Mouse (Mus musculus) limb, embryonic 15.5 days (tissue): ENCODE data around the gene Ppp1cc. TPM values are rescaled to one million over a fixed set of nuclear protein-coding genes. Genes with fewer than 3 reads are reported as not detected.
"Not testable (repeated sequence)": the region's sequence is repeated elsewhere in the genome, so short reads cannot be mapped to it uniquely, and the experiment has no call there.

Experiments
- ATAC-seq: fragments of 200-750 bp; cut with Nextera tagmentation; 2 replicates; pipeline ENCODE4 v1.8.0; 2017; ENCODE audit warnings: low read depth, moderate TSS enrichment; ENCODE audit not compliant: insufficient number of reproducible peaks, low FRiP score, low TSS enrichment
- H3K27ac ChIP-seq: fragments of 300-500 bp; sonication (generic); 2 replicates; pipeline ENCODE4 v1.5.1; 2015; ENCODE audit warnings: moderate library complexity, mild to moderate bottlenecking, inconsistent platforms
- H3K27me3 ChIP-seq: fragments of 300-500 bp; sonication (generic); 2 replicates; pipeline ENCODE4 v1.6.1; 2015; ENCODE audit warnings: inconsistent platforms
- H3K36me3 ChIP-seq: fragments of 300-500 bp; sonication (generic); 2 replicates; pipeline ENCODE4 v1.6.1; 2015; ENCODE audit warnings: inconsistent platforms
- H3K4me1 ChIP-seq: fragments of 300-500 bp; sonication (generic); 2 replicates; pipeline ENCODE4 v1.6.1; 2015; ENCODE audit warnings: inconsistent platforms
- H3K4me2 ChIP-seq: fragments of 300-500 bp; sonication (generic); 2 replicates; pipeline ENCODE4 v1.6.1; 2015; ENCODE audit warnings: mild to moderate bottlenecking, inconsistent platforms
- H3K4me3 ChIP-seq: fragments of 300-500 bp; sonication (generic); 2 replicates; pipeline ENCODE4 v1.5.1; 2015; ENCODE audit warnings: mild to moderate bottlenecking, inconsistent platforms
- H3K9ac ChIP-seq: fragments of 300-500 bp; sonication (generic); 2 replicates; pipeline ENCODE4 v1.6.1; 2015; ENCODE audit warnings: inconsistent platforms
- H3K9me3 ChIP-seq: fragments of 300-500 bp; sonication (generic); 2 replicates; pipeline ENCODE4 v1.6.1; 2016; ENCODE audit warnings: inconsistent platforms
- WGBS: fragments of 180-500 bp; shearing (Covaris S2); methylation state at CpG from one replicate; pipeline ENCODE4 v1.1.7; 2015; 5-methylcytosine and 5-hydroxymethylcytosine counted together
- polyA plus RNA-seq: library from polyadenylated mRNA; unstranded; fragments of >200 nt; fragmentation: Nextera tagmentation; extraction: Ambion mirVana; gene quantifications from 2 replicates; pipeline ENCODE4 v1.2.1, GENCODE M21; 2015

Ppp1cc gene
- polyA plus RNA-seq, 1 experiment from 2014 or later, result 206 TPM

DNA sequence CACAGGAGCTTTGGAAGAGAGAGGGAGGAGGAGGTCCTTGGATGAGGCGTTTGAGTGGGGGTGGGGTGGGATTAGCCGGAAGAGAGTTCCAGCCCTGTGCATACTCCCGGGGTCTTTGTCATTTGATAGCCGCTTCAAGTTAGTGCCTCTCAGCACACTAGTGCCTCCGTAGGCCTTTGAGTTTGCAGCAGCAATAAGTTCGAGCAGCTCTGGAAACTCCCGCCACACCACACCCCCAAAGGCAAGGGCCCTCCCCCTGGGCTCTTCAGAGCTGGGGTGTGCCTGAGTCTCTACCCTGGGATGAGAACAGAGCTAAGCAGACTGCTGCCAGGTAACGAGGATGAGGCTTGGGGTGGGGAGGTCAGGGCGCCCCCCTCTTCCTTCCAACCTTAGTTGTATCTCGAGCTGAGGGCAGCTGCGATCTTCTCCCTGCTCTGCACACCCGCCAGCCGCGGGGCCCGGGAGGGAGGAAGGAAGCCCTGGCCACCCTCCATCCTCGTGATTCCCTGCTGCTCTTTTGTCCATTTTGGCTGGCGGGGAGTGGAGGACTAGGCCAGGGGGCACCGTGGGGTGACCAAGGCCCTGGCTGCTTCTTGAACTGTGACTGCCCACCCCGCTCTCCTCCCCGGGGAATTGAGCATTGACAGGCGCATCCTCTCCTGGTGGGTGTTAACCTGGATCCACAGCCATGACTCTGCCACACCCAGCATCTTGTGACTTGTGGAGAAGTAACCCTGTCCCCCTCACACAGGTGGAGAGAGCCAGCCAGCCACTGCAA is 51.7 kb downstream of the Ppp1cc start:
- H3K9me3 ChIP-seq, result no peaks in the 10 kb centered on the region
- peak overlapping the region; percentile 61 for H3K27ac ChIP-seq
- H3K9ac ChIP-seq, result peak overlapping the region; percentile 44
- ATAC-seq, result peak; percentile 81
- 7% methylated on average over 20 of the region's 21 CpGs for WGBS
- no peaks in the 10 kb centered on the region for H3K36me3 ChIP-seq
- peak overlapping the region; percentile 56 for H3K4me2 ChIP-seq
- peaks cover 12% of the 10 kb centered on the region for H3K4me1 ChIP-seq
- no peaks in the 10 kb centered on the region for H3K27me3 ChIP-seq
- H3K4me3 ChIP-seq, result peak overlapping the region; percentile 39

DNA sequence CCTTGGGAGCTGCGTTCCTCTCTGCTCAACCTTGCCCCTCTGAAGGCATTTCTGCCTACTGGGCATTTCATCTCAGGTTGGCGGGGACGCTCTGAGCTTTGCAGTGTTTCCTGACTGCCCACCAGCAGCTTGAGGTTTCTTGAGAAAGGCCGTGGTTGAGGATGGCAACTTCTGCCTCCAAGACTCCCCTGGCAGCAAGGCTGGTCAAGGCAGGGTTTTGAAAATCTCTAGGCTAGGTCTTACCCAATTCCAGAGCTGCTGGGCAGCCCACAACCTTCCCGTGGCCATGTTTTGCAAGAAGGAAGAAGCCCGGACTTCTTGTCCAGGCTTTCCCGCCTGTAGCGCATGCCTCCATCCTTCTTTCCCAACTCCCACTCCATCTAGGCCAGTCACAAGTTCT is 52.8 kb downstream of the Ppp1cc start:
- H3K36me3 ChIP-seq, result no peaks in the 10 kb centered on the region
- H3K4me1 ChIP-seq, result peaks cover 12% of the 10 kb centered on the region
- no peak overlapping the region for H3K4me2 ChIP-seq
- H3K27me3 ChIP-seq, result no peaks in the 10 kb centered on the region
- ATAC-seq, result no peak
- no peak overlapping the region for H3K4me3 ChIP-seq
- no peak overlapping the region for H3K9ac ChIP-seq
- H3K27ac ChIP-seq, result no peak overlapping the region
- WGBS, result 82% methylated on average over 8 of the region's 8 CpGs
- H3K9me3 ChIP-seq, result no peaks in the 10 kb centered on the region

- ATAC-seq, result no peak
- Histone ChIP-seq H3K4me3 (no peak overlapping the region), H3K27ac (no peak overlapping the region), H3K9ac (no peak overlapping the region), H3K4me2 (no peak overlapping the region), H3K9me3 (no peaks in the 10 kb centered on the region), H3K36me3 (no peaks in the 10 kb centered on the region), H3K27me3 (no peaks in the 10 kb centered on the region), H3K4me1 (peaks cover 12% of the 10 kb centered on the region)
- 87% methylated on average over 8 of the region's 8 CpGs for WGBS
Observed at GRCm38 (mm10) chr5:122212125-122212524, 54.0 kb downstream of the Ppp1cc start.

GRCm38 (mm10) chr5:122212820-122213219 is 54.7 kb downstream of the Ppp1cc start:
- peaks cover 12% of the 10 kb centered on the region for H3K4me1 ChIP-seq
- not testable (repeated sequence) for H3K27me3 ChIP-seq, H3K4me2 ChIP-seq, H3K4me3 ChIP-seq, H3K9ac ChIP-seq, ATAC-seq, H3K27ac ChIP-seq, H3K9me3 ChIP-seq, H3K36me3 ChIP-seq
- 98% methylated on average over 1 of the region's 1 CpGs for WGBS

GRCm38 (mm10) chr5:122213861-122214260 is 55.8 kb downstream of the Ppp1cc start:
- Histone ChIP-seq H3K9ac (no peak overlapping the region), H3K4me2 (no peak overlapping the region), H3K9me3 (no peaks in the 10 kb centered on the region), H3K4me3 (no peak overlapping the region), H3K4me1 (peaks cover 12% of the 10 kb centered on the region), H3K27ac (no peak overlapping the region), H3K36me3 (no peaks in the 10 kb centered on the region), H3K27me3 (no peaks in the 10 kb centered on the region)
- no peak for ATAC-seq
- WGBS, result 78% methylated on average over 6 of the region's 6 CpGs

- Histone ChIP-seq H3K27ac (no peak overlapping the region), H3K9ac (no peak overlapping the region), H3K36me3 (no peaks in the 10 kb centered on the region), H3K27me3 (no peaks in the 10 kb centered on the region), H3K4me3 (no peak overlapping the region), H3K4me1 (peaks cover 11% of the 10 kb centered on the region), H3K9me3 (no peaks in the 10 kb centered on the region), H3K4me2 (no peak overlapping the region)
- no peak for ATAC-seq
- WGBS, result 90% methylated on average over 6 of the region's 6 CpGs
Observed at GRCm38 (mm10) chr5:122217636-122218035, 59.6 kb downstream of the Ppp1cc start.

GRCm38 (mm10) chr5:122218109-122218905 is 60.2 kb downstream of the Ppp1cc start:
- Histone ChIP-seq H3K9me3 (no peaks in the 10 kb centered on the region), H3K9ac (no peak overlapping the region), H3K4me3 (no peak overlapping the region), H3K27ac (no peak overlapping the region), H3K36me3 (no peaks in the 10 kb centered on the region), H3K4me2 (no peak overlapping the region), H3K27me3 (no peaks in the 10 kb centered on the region), H3K4me1 (peaks cover 11% of the 10 kb centered on the region)
- ATAC-seq, result no peak
- 76% methylated on average over 12 of the region's 12 CpGs for WGBS

DNA sequence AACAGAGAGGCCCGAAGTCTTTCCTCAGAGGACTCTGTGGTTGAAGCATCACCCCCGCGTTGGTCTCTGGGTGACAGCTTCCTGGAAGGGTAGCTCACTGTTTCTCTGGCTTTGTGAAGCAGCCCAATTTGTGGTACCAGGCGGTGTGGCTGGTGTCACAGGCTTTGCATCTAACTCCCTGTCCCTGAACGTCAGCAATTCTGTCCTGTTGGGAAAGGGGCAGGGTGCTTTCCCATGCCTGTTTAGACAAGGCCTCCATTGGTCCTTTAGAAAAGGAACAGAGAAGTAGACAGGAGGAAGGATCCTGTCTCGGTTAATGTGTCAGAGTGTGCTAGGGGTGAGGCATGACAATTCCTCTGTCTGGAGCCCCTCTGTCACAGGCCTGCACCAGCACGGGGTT is 60.9 kb downstream of the Ppp1cc start:
- Histone ChIP-seq H3K4me1 (peaks cover 11% of the 10 kb centered on the region), H3K4me2 (no peak overlapping the region), H3K36me3 (no peaks in the 10 kb centered on the region), H3K9ac (no peak overlapping the region), H3K9me3 (no peaks in the 10 kb centered on the region), H3K27ac (no peak overlapping the region), H3K4me3 (no peak overlapping the region), H3K27me3 (no peaks in the 10 kb centered on the region)
- no peak for ATAC-seq
- 85% methylated on average over 7 of the region's 7 CpGs for WGBS

- H3K4me2 ChIP-seq, result no peak overlapping the region
- no peak overlapping the region; the same call in 1 of the 2 replicates for H3K27ac ChIP-seq
- 0 out of 2 replicates have a peak, but pooled peaks have one; percentile 23 for ATAC-seq
- H3K36me3 ChIP-seq, result no peaks in the 10 kb centered on the region
- no peak overlapping the region for H3K4me3 ChIP-seq
- peaks cover 14% of the 10 kb centered on the region for H3K4me1 ChIP-seq
- no peaks in the 10 kb centered on the region for H3K27me3 ChIP-seq
- H3K9ac ChIP-seq, result no peak overlapping the region
- H3K9me3 ChIP-seq, result no peaks in the 10 kb centered on the region
- WGBS, result 45% methylated on average over 18 of the region's 18 CpGs
Observed at GRCm38 (mm10) chr5:122219655-122220629, 61.9 kb downstream of the Ppp1cc start.

- H3K27ac ChIP-seq, result no peak overlapping the region
- peaks cover 14% of the 10 kb centered on the region for H3K4me1 ChIP-seq
- 77% methylated on average over 4 of the region's 4 CpGs for WGBS
Observed at GRCm38 (mm10) chr5:122221085-122221484, 63.0 kb downstream of the Ppp1cc start.

GRCm38 (mm10) chr5:122224291-122224690 is 66.2 kb downstream of the Ppp1cc start:
- no peak overlapping the region for H3K27ac ChIP-seq
- no peak overlapping the region for H3K4me3 ChIP-seq
- peaks cover 14% of the 10 kb centered on the region for H3K4me1 ChIP-seq
- 86% methylated on average over 2 of the region's 2 CpGs for WGBS
- H3K27me3 ChIP-seq, result no peaks in the 10 kb centered on the region
- H3K9ac ChIP-seq, result no peak overlapping the region
- no peak for ATAC-seq
- no peak overlapping the region for H3K4me2 ChIP-seq
- H3K36me3 ChIP-seq, result peaks cover 4% of the 10 kb centered on the region; the same call in 1 of the 2 replicates
- no peaks in the 10 kb centered on the region for H3K9me3 ChIP-seq

More at GRCm38 (mm10) chr5:122221085-122221484, 63.0 kb downstream of the Ppp1cc start:
- no peak for ATAC-seq
- Histone ChIP-seq H3K4me3 (no peak overlapping the region), H3K4me2 (no peak overlapping the region), H3K27me3 (no peaks in the 10 kb centered on the region), H3K9ac (no peak overlapping the region), H3K36me3 (no peaks in the 10 kb centered on the region), H3K9me3 (no peaks in the 10 kb centered on the region)
